Mouse (Mus musculus) CD4-positive, CD25-positive, alpha-beta regulatory T cell (primary cell): ENCODE measurements around the gene Tor1aip2. TPM values are rescaled to one million over a fixed set of nuclear protein-coding genes. Genes with fewer than 3 reads are reported as not detected.

ENCODE experiments used
- polyA plus RNA-seq: library from polyadenylated mRNA; unstranded; fragments of 100-300 nt; shearing (Covaris generic); gene quantifications from one replicate; pipeline ENCODE4 v1.2.1, GENCODE M21; 2017

The Tor1aip2 gene
- polyA plus RNA-seq: 44.5 TPM

GRCm38 (mm10) chr1:156035269-156035929, at the start of gene Tor1aip2:
Gene Tor1aip2, plus strand, starts transcription at chr1:156035403.

GRCm38 (mm10) chr1:156035930-156036737, 931 bp downstream of the Tor1aip2 start, which contains the start of gene Tor1aip1:
Gene Tor1aip1, minus strand, starts transcription at chr1:156036480.

Other genes with a start within 250 kb of the Tor1aip2 start
- 53.4 TPM for gene Qsox1, start 222.5 kb upstream of the Tor1aip2 start, polyA plus RNA-seq
- 66.2 TPM for gene Cep350, start 62.1 kb upstream of the Tor1aip2 start, polyA plus RNA-seq
- 76.0 TPM for gene Tor1aip1, start 1.1 kb downstream of the Tor1aip2 start, polyA plus RNA-seq
- not detected for gene Fam163a, start 169.6 kb downstream of the Tor1aip2 start, polyA plus RNA-seq